Mouse (Mus musculus) lung, postnatal 36 days (tissue): ENCODE data around the gene Cdc25b.

ENCODE experiments used
- DNase-seq: peaks from one replicate; pipeline ENCODE4 v3.0.0; 2022; ENCODE audit warnings: mixed read lengths

The Cdc25b gene

GRCm38 (mm10) chr2:131232558-131232957 lies 45.8 kb downstream of the Cdc25b start:
- DNase-seq, result no peak

GRCm38 (mm10) chr2:131233307-131234126 lies 46.8 kb downstream of the Cdc25b start, which contains the start of gene Mavs:
TSS of gene Mavs (plus strand) at chr2:131234063.
- DNase-seq, result peak; percentile 99

DNA sequence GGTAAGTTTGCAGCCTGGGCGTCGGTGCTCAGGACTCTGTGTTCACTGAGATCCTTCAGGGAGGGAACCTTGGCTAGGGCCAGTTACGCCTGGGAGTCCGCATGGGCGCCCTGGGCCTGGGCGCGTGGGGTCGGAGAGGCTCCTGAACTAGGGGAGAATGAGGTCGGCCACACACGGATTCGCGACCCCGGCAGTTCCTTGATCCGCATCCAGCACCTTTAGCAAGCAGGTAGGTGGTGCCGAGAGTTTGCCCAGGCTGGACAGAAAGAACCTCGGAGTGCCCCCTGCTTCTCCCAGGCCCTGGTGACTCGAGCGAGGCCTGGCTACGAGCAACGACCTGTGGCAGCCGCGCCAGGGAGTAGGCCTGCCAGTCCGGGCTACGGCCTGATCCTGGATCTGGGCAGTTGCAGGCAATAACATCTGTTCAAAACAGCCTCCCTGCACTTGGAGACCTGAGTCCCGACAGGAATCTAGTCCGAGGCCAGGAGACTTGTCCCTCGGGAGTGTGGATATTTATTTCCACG lies 47.4 kb downstream of the Cdc25b start:
- DNase-seq, result no peak

- DNase-seq, result peak; percentile 40
Measured at GRCm38 (mm10) chr2:131234970-131235635, 48.4 kb downstream of the Cdc25b start.

GRCm38 (mm10) chr2:131242180-131242579 lies 55.4 kb downstream of the Cdc25b start:
- DNase-seq, result no peak

DNA sequence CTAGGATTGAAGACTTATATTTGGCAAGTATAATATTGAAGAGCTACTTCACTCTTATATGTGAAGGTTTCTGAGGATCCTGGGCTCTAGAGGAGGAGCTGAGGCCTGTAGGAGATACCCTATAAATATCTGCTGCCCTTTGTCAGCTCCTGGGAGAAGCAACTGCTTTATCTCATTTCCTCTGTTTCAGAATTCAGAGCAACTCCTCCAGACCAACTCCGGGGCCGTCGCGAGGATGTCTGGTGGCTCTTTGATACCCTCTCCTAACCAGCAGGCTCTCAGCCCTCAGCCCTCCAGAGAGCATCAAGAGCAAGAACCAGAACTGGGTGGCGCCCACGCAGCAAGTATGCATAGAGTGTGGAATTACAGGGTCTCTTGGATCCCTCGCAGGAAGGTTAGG lies 56.2 kb downstream of the Cdc25b start:
- DNase-seq, result no peak
